Mouse (Mus musculus) embryonic fibroblast, embryonic 13.5 days (primary cell): ENCODE results near the gene Ucn3. TPM values are rescaled to one million over a fixed set of nuclear protein-coding genes. Genes with fewer than 3 reads are reported as not detected.

Experiments used
- H3K27ac ChIP-seq: 2 replicates; pipeline ENCODE4 v1.5.1; 2012; ENCODE audit warnings: low read length, control low read depth, inconsistent platforms; ENCODE audit not compliant: insufficient read depth
- H3K4me1 ChIP-seq: 2 replicates; pipeline ENCODE4 v1.6.1; 2011; ENCODE audit warnings: low read length; ENCODE audit not compliant: control insufficient read depth, insufficient read depth
- H3K4me3 ChIP-seq: 2 replicates; pipeline ENCODE4 v1.5.1; 2011; ENCODE audit warnings: mild to moderate bottlenecking, control low read depth, low read length; ENCODE audit not compliant: insufficient read depth
- CTCF ChIP-seq: IDR thresholded peaks from 2 replicates; pipeline ENCODE4 v1.5.1; 2011; ENCODE audit warnings: mild to moderate bottlenecking, control low read depth, low read length, moderate library complexity, borderline replicate concordance; ENCODE audit not compliant: insufficient read depth
- POLR2A ChIP-seq: IDR thresholded peaks from 2 replicates; pipeline ENCODE4 v1.6.1; 2011; ENCODE audit warnings: low read depth, mild to moderate bottlenecking, control low read depth, low read length, moderate library complexity
- polyA plus RNA-seq: library from polyadenylated mRNA; stranded (reverse); fragments of >200 nt; gene quantifications from 2 replicates; pipeline ENCODE4 v1.2.4, GENCODE M21; 2011; ENCODE audit warnings: low read depth; ENCODE audit not compliant: missing spikeins, insufficient read length

Ucn3 gene
- polyA plus RNA-seq, 1 experiment, result not detected

DNA sequence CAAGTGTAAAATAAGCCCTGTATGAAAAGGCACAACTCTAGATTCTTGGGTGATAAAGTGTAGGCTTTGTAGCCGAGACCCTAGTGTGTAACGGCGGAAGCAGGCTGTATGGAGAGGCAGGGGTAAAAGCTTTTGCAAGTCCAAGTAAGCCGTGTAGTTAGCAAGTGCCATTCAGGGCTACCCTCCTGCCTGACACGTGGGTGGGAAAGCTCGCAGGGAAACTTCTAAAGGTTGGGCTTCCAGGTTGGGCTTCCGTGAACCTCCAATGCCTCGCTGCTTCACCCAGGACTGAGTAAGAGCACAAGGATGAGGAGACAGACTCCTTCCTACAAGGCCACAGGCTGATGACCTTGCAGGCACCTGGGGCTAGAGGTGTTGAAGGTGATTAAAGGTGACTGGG, 50.6 kb downstream of the Ucn3 start:
- Histone ChIP-seq H3K27ac (no peak overlapping the region), H3K4me1 (peaks cover 4% of the 10 kb centered on the region; the same call in 1 of the 2 replicates), H3K4me3 (no peak overlapping the region)
- TF ChIP-seq CTCF (no peak), POLR2A (no peak)

DNA sequence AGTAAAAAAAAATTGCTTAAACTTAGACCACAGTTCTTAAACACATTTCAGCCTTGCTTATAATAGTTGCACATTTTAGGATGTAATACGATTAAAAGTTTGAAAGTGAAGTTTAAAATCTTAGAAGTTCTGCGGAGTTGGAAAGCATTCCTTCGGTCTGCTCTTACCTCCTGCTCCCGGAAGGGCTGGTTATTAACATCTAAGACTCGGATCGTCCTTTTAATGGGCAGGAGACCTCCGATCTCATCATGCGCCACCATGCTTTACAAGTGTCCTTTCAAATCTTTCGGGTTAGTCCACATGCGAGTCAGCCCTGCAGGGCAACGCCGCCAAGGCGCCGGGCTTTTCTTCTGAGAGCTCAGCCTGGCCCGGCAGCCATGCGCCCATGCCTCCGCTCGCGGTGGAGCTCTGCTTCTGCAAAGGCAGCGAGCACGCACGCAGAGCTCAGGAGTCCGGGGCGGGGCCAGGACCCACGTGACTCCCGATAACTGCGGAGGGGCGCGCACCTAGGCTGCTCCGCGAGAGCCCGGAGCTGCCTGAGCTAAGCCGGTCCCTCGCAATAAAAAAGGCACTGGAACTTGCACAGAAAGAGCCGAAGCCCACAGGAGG, 51.9 kb downstream of the Ucn3 start:
- Histone ChIP-seq H3K27ac (peak overlapping the region; percentile 70), H3K4me1 (peaks cover 4% of the 10 kb centered on the region; the same call in 1 of the 2 replicates), H3K4me3 (peak overlapping the region; percentile 81)
- peak; percentile 97 for TF ChIP-seq POLR2A
- TF ChIP-seq CTCF, result no peak

- Histone ChIP-seq H3K4me3 (peak overlapping the region; percentile 81), H3K4me1 (peaks cover 4% of the 10 kb centered on the region; the same call in 1 of the 2 replicates), H3K27ac (no peak overlapping the region; the same call in 1 of the 2 replicates)
- no peak for TF ChIP-seq POLR2A
- no peak for TF ChIP-seq CTCF
Measured at GRCm38 (mm10) chr13:3892601-3893000, 52.5 kb downstream of the Ucn3 start.

GRCm38 (mm10) chr13:3891479-3892087, 53.6 kb downstream of the Ucn3 start:
- Histone ChIP-seq H3K4me1 (peaks cover 4% of the 10 kb centered on the region; the same call in 1 of the 2 replicates), H3K4me3 (peak overlapping the region; percentile 81), H3K27ac (no peak overlapping the region)
- TF ChIP-seq POLR2A (no peak), CTCF (no peak)

Other genes starting within 250 kb of the Ucn3 start
- gene Calml3, start 141.0 kb downstream of the Ucn3 start, polyA plus RNA-seq, result not detected in 2 replicates
- not detected in 2 replicates for gene Calm4, start 107.6 kb downstream of the Ucn3 start, polyA plus RNA-seq
- not detected in 2 replicates for gene Calm5, start 91.2 kb downstream of the Ucn3 start, polyA plus RNA-seq
- gene Net1, start 27.1 kb downstream of the Ucn3 start, polyA plus RNA-seq, result 54.7 and 66.1 TPM in 2 replicates
- not detected in 2 replicates for gene Tubal3, start 27.1 kb downstream of the Ucn3 start, polyA plus RNA-seq
- 2.1 and 3.3 TPM in 2 replicates for gene Akr1c14, start 103.7 kb upstream of the Ucn3 start, polyA plus RNA-seq
- 0.44 and 0.97 TPM in 2 replicates for gene Akr1c18, start 205.3 kb upstream of the Ucn3 start, polyA plus RNA-seq
- 0.42 and 0.55 TPM in 2 replicates for gene Akr1c13, start 245.8 kb upstream of the Ucn3 start, polyA plus RNA-seq